Mouse (Mus musculus) lung, adult 18-20 months (tissue): ENCODE results near the gene Kif5a.

Experiments used
- DNase-seq, 2 experiments: peaks; one replicate each; pipeline ENCODE4 v3.0.0; 2022; ENCODE audit warnings: mixed read lengths in 2 of 2

Kif5a gene

GRCm38 (mm10) chr10:127189651-127190381, 73.3 kb downstream of the Kif5a start, which contains the start of gene Arhgef25:
Arhgef25 (minus strand) TSS chr10:127190083.
- DNase-seq, result peak; percentile 43 to 51

- no peak for DNase-seq
Measured at GRCm38 (mm10) chr10:127189116-127189650, 74.0 kb downstream of the Kif5a start.

GRCm38 (mm10) chr10:127188465-127189115, 74.6 kb downstream of the Kif5a start:
- DNase-seq, result peak; percentile 29 to 39

GRCm38 (mm10) chr10:127188079-127188453, 75.1 kb downstream of the Kif5a start:
- no peak for DNase-seq

- no peak for DNase-seq
Measured at GRCm38 (mm10) chr10:127187371-127188078, 75.6 kb downstream of the Kif5a start.

- no peak for DNase-seq
Measured at GRCm38 (mm10) chr10:127186451-127186850, 76.7 kb downstream of the Kif5a start.

GRCm38 (mm10) chr10:127185506-127185905, 77.6 kb downstream of the Kif5a start:
- no peak for DNase-seq

GRCm38 (mm10) chr10:127185101-127185500, 78.0 kb downstream of the Kif5a start:
- DNase-seq, result no peak

GRCm38 (mm10) chr10:127183759-127184158, 79.4 kb downstream of the Kif5a start:
- DNase-seq, result no peak

GRCm38 (mm10) chr10:127182624-127183023, 80.5 kb downstream of the Kif5a start:
- DNase-seq, result no peak

GRCm38 (mm10) chr10:127181566-127181965, 81.6 kb downstream of the Kif5a start:
- DNase-seq, result no peak

GRCm38 (mm10) chr10:127180695-127181047, 82.5 kb downstream of the Kif5a start:
- DNase-seq, result no peak

GRCm38 (mm10) chr10:127179871-127180694, 83.1 kb downstream of the Kif5a start, which contains the start of gene Slc26a10:
Slc26a10 (minus strand) TSS chr10:127180645.
- DNase-seq, result no peak

- DNase-seq, result no peak
Measured at GRCm38 (mm10) chr10:127178286-127179027, 84.7 kb downstream of the Kif5a start.

- peak; percentile 61 to 76 for DNase-seq
Measured at GRCm38 (mm10) chr10:127177719-127178118, 85.4 kb downstream of the Kif5a start.

- DNase-seq, result no peak
Measured at GRCm38 (mm10) chr10:127177235-127177634, 85.9 kb downstream of the Kif5a start.

GRCm38 (mm10) chr10:127176756-127177155, 86.4 kb downstream of the Kif5a start:
- no peak for DNase-seq

- DNase-seq, result no peak
Measured at GRCm38 (mm10) chr10:127176228-127176627, 86.9 kb downstream of the Kif5a start.
